Mouse (Mus musculus): ENCODE results near the gene Wasl.

The Wasl gene

DNA sequence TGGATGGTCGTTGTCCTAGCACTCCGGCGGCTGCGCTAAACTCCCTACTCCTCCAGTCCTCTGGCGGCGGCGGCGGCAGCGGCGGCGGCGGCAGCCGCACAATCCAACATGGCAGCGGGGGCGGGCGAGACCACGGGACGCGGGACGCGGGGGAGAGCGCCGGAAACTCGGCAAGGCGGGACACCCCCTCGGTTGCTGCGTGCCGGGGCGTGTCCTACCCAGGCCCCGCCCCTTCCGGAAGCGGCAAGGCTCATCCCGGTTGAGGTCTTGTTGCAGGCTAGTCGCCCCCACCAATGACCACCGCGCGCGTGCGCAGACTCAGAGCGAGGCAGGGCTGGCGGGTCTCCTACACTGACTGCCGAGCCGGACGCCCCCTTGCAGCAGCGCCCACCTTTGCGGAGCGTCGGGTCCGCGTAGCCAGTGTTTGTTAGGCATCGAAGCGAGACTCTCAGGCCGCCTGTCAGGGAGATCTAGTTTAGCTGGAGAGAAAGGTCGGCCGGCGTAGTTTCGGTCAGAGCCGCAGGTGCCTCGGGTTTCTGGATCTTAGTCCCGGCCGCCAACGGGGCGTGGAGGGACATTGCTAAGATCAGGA, at the start of gene Wasl:
TSS of gene Wasl (minus strand) at position 143 of the 592 bp plus-strand sequence.
- peak; percentile 99 for DNase-seq (ENCODE audit: low read depth, low spot score)

DNA sequence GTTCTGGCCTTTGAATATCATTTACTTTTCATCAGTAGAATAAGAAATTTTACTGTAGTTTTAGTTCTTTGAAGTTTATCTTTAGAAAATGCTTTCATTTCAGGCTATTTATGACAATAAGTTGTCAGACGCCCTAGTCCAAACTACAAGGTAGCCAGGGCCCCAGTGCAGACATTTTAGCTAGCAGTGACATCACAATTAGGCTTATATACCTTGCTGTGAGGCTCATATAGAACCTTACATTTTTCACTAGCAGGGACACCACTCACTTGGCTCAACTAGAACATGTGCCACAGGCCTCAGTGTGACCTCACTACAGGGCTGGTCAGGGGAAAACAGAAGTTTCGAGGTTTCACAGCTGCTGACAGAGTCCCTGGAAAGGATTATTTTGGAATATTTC, 42.7 kb upstream of the Wasl start:
- no peak for DNase-seq (ENCODE audit: low read depth, low spot score)

DNA sequence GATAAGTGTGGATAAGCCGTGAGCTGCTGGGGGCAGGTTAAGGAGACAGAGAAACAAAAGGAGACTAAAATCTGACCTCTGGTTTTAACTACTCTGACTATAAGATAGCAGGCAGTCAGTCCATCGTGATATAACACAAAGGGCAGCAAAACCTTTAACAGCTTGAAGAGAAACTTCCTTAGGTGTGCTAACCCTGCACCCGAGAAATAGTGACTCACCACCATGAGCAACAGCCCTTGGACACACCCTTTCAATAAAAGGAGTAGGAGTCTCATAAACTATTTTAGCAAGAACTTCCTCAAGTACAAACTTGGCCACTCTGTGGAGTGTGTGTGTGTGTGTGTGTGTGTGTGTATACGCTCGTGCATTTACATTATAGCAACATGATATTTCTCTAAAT, 42.3 kb upstream of the Wasl start:
- DNase-seq (ENCODE audit: low read depth, low spot score), result no peak

DNA sequence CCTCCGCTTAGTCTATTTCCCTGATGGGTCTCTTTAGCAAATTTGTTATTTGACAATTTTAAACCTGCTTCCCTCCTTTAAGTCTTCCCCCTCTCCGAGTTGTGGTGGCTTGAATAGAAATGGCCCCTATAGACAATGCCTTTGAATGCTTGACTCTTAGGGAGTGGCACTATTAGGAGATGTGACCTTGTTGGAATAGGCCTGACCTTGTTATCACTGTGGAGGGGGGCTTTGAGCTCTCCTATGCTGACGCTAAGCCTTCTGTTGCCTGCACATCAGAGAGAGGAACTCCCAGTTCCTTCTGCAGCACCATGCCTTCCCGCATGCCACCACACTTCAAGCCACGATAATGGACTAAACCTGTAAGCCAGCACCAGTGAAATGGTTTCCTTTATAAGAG, 32.4 kb upstream of the Wasl start:
- no peak for DNase-seq (ENCODE audit: low read depth, low spot score)

DNA sequence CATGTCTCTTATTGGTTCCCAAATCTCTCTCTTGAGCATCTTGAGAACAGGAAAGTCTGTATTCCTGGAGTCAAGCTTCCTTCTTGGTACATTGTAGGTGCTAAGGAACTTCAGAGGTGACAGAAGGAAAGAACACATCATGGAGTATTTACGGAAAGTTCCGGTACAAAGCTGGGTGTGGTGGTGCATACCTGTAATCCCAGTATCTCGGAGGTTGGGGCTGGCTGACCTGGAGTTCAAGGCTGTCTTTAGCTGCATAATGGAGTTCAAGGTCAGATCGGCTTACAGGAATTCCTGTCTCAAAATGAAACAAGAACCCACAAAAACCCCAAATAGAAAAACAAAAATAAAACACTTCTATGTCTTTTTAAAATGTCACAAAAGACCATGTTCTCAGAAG, 31.3 kb upstream of the Wasl start:
- no peak for DNase-seq (ENCODE audit: low read depth, low spot score)

DNA sequence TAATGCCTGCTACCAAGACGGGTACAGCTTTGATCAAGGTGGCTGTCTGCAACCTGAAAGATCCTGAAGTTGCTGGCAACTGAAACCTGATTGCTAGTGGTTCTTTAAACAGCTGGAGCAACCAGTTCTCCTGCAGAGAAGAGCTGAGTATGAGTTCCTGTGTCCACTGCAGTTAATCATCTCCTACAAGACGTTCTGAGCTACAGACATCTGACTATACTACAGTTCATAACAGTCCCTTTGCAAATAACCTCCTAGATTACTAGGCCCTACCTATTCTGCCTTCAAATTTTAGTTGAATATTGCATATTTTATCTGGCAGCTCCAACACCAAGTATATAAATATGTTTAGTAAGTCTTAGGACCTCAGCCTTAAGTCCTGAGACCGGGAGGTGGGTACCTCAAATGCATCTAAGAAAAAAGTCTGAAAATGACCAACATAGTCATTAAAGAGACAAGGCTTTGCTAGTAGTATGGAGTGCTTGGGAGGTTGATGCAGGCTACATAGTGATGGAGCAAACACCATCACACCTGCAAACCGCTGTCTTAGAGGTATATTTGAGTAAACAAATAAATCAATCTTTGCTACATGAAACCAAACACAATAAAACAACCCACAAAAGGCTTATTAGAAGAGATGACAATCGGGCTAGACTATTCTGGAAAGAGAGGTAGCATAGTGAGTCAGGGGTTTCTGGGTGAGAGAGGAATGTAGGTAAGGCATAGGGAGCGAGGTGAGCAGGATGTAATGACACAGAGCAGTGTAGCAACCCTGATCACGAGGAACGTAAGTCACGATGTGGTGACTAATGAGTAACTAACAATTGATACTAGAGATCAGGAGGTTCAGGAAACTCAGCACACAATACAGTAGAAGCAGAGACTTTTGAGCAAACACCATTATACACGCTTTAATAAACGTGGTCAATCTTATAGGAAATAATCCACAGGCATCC, 29.9 kb upstream of the Wasl start:
- DNase-seq (ENCODE audit: low read depth, low spot score), result no peak

DNA sequence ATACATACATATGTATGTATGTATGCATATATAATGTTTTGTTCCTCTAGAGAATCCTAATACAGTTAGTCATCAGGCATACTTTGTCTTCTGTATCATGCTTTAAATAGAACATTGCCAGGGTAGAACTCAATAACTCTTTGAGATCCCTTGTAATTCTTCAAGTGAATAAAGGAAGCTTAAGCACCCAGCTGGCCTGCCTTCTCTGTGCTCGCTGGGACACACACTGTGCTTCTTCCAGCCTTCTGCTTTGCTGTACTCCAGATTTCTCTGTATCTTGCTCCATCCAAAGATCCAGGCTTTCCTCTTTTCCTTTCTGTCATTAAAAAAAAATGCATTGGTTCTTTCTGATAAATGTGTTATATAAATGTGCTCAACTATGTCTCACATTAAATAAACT, 23.1 kb upstream of the Wasl start:
- no peak for DNase-seq (ENCODE audit: low read depth, low spot score)

DNA sequence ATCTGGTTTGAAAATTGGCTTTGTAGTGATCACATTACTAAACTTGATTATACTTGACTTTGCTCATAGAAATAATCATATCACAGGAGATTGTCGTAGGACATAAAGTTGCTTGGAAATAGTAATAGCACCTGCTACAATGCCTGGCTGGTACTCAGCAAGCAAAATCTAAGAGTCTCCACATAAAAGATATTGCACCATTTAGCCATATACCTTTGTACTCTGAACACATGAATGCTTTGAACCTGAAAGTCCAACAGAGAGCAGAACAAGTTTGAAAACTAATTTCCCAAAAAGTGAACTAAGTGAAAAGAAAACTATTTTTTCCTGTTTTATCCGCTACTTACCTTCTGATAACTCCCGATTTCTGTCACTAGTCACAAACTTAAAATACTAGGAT, 18.3 kb upstream of the Wasl start:
- no peak for DNase-seq (ENCODE audit: low read depth, low spot score)

DNA sequence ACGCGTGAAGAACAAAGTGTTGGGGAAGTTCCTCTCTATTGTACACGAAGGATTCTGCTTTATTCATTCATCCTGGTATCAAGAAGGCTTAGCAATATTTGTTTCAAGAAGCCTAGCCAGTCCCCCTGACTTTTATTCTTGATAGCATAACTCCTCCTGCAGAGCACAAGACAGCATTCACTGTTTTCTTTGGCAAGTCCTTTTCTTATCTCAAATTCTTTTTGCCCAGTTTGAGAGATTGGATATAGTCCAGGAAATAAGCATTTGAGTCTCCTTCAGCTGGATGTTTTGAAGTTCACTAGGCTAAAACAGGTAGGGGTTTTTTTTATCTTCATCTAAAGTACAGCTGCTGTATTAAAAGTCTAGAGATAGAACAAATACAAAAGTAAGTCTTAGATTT, 3.0 kb upstream of the Wasl start:
- DNase-seq (ENCODE audit: low read depth, low spot score), result no peak

DNA sequence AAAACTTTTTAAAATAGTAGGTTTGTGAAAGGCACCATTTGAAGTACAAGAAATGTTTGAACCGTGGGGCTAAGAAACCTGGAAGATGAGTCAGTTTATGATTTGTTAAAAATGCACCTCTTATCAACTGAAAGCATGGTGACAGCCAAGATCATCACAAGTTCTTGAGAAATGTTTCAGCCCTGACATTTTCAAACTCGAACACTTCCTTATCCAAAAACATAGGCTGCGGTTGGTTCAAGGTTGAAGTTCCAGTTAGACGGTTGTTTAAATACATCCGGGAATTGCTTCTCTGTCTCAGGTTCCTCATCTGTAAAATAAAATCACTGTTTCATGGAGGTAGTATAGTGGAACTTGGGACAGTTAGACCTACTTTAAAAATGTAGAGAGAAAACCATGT, 1.4 kb upstream of the Wasl start:
- no peak for DNase-seq (ENCODE audit: low read depth, low spot score)

DNA sequence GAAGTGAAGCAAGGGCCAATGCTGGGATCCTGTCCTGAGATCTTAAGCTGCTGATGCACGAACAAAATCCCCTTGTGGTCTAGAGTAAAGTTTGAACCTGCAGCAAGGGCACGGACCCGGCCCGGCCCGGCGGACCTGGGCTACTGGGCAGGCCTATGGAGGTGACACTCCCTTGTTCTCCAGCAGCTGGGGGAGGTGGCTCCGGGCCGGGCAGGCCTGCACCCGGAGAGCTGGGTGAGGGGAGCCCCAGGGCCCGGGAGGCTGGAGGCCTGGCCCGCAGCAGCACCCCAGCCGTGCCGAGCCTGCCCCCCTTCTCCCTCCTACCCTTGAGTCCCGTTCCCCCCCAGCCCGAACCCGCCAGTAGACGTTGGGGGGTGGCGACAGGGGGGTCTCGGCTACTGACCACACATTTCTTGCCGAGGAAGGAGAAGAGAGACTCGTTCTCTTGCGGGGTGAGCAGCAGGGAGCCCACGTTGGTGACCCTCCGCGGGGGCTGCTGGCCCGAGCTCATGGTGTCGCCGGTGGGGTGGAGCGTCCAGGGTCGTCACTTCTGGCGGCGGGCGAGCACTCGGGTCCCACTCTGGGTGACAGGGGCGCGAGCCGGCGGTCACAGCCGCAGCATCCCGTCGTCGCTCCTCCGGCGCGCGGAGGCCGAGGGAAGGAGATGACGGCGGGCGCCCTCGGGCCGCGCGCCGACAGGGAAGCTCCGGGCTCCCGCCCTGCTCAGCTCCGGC, 509 bp downstream of the Wasl start:
- peak; percentile 64 for DNase-seq (ENCODE audit: low read depth, low spot score)

DNA sequence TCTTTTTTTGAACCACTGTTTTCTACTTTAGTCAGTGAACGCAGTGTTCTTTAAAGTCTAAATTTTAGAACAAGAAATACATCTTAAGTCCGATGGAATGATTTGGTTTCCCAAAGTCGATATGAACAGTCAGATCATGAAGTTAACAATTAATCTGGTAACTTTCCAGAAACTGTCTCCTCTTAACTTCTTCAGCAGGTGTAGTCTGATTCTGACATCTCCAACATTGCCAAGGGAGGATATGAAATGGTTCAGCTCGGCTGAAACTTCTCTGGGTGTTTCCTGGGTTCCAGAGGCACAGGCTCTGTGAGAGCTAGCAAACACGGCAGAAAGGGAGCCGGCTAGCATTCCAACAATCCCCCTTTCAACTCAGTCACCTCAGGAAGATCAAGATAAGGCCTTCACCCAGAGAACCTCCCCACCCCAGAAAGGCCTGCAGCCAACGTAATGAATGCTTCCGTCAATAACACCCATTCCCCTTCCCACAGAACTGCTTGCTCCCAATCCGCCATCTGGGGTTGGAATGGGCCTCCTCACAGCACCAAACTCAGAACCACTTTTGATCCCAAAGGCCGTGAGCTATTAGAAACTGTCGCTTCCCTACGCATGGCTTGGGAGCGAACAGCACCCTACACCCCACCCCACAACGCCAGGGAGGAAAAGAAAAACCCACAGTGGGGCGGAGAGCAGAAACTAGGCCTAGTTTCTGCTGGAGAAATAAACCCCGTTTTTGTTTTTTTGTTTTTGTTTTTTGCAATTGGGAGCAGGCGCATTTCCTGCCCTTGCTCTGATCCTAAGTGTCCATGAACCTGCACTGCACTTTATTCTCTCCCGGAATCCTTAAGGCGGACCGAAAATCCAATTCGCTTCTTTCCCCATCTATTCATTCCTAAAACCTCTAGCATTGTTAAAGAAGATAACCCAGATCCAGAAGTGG, 1.3 kb downstream of the Wasl start:
- peak; percentile 20 for DNase-seq (ENCODE audit: low read depth, low spot score)

DNA sequence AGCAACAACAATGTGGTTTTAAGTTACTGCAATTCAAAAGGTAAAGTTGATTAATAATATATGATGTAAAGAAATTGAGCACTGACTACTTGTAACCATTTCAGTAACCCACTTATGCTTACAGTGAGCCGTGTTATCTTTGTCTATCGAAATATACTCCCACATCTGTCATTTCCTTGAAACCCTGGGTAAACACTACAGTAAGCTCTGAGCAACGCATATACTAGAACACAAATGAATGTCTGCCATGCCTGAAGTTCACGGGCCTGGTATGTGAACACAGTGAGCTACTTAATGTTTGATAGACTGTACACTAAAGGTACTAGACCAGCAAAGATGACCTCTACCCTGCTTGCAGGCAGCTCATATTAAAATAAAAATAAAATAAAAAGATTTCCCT, 2.3 kb downstream of the Wasl start:
- DNase-seq (ENCODE audit: low read depth, low spot score), result peak; percentile 49

DNA sequence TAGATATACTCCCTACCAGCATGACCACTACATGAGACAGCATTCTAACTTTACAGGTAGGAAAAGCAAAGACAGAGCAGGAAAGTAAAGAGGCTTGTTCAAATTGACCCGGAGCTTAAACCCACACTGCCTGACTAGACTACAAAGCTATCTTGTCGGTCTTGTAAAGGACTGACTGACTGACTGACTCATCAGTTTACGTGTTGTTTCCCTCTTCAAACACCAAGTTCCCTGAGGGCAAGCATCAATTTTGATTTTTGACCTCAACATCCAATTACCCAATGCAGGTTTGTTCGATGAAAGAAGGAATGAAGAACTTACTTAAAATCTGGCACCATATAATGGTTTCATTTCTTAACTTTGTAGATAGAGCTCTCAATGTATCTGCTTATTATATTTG, 2.9 kb downstream of the Wasl start:
- DNase-seq (ENCODE audit: low read depth, low spot score), result peak; percentile 16

DNA sequence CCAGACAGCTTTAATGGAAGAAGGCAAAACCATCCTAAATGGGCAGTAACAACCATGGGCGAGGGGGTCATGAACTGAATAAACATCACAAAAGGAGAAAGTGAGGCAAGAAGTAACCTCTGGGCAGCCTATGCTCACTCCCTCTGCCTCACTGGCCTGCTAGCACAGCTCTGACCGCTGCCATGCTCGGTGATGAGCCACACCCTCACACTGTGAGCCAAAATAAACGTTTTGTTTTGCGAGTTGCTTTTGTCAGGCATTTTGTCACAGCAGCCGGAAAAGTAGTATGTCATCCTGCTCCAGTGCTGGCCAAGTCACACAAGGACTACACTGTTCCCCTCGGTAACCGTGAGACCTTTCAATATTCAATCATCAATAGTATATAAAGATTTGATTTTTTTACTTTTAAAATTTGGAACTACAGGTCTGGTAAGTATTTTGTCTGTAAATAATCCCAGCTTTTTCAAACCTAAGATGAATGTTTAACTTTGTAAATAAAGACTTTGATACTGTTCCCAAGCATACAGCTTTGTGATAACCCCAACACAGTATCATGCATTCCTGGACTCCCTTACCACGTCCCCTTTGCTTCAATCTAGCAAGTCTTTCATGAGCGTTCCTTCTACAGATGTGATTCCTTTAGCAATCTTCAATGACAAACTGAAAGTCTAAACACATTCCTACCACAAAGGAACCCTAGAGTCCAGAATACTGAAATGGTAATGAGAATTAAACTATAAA, 7.0 kb downstream of the Wasl start:
- no peak for DNase-seq (ENCODE audit: low read depth, low spot score)

DNA sequence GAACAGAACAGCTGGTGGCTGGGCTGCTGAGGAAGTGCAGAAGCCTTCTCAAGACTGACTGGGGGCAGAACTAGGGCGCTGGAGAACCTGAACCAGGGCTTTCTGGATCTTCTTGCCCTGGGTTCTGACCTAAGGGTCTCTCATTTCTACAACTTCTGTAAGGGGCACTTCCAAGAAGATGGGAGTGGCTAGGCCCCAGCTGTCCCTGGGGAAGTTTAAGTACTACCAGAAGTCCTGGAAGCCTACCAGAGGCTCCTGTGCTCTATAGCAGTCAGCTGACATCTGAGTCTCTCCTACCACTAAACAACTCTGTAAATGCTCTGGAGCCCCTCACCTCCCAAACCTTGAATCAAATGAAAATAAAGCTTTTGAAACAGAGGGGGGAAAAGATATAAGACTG, 8.7 kb downstream of the Wasl start:
- no peak for DNase-seq (ENCODE audit: low read depth, low spot score)

DNA sequence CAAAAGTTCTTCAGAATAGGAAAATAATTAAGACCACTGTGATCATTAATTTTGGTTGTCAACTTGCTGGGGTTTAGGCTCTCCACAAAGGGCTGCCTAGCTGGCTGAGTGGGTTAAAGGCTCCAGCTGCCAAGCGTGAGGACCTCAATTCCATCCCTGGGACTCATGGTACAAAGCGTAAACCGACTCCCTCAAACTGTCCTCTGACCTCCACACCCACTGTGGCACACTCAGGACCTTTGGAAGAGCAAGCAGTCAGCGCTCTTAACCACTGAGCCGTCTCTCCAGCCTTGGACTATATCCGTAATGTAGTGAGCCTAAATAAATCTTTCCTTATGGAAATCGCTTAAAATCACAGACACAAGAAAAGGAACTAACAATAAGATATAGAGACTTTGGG, 13.3 kb downstream of the Wasl start:
- no peak for DNase-seq (ENCODE audit: low read depth, low spot score)

DNA sequence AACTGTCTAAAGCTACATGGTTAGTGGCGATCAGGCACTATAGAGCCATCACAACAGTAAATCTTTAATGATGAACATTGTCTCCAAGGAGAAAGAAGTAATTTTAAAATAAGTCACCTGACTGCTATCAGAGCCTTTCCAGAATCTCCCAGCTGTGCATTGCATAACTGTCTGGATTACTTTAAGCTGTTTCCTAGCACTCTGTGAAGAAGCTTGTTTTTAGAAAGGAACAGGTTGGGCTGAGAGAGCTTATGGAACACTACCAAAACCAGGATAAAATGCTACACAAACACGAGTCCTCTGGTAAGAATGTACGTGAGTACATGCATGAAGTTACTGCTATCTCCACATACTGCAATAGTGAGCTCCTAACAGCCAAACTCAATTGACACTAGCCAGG, 14.1 kb downstream of the Wasl start:
- no peak for DNase-seq (ENCODE audit: low read depth, low spot score)

DNA sequence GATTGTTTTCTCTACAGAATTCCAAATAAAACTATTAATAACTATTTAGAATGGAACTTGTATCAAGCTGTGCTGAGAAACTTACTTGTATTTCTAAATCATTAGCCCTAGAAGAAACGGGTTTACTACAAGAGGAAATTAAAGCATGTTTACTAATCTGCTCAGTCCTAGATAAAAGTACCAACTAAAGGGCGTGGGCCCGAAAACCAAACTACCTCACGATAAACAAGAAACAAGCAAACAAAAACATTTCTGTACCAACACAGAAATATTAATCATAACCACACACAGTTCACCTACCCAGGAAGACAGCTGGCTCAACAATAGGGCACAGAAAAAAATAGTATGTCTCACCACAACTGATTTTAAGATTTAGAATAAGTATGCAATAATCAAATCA, 16.4 kb downstream of the Wasl start:
- DNase-seq (ENCODE audit: low read depth, low spot score), result no peak

DNA sequence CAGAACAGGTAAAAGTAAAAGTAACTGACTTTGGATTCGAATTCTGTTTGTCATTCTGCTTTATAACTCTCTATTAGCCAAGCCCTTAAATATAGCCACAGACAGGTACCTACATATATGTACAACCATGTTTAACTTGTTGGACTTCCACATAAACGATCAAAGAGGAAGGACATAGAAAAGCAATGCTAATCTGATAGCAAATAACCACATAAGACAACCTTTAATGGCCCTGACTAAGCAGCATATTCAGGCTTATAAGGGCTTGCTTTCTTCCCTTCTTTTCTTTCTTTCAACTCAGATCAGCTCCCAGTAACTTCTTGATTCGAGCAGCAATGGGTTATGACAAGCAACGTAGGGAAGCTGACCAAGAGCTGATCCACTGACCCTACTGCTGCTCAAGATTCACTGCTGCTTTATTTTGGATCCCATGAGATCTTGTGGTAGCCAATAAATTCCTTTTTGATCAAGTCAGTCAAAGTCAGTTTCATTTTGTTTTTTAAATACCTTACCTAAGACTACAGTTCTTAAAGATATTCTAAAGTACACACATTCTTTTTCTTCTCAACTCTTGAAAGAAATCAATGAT, 17.6 kb downstream of the Wasl start:
- DNase-seq (ENCODE audit: low read depth, low spot score), result no peak
